Mouse (Mus musculus): ENCODE results near the gene CK137956. TPM values are rescaled to one million over a fixed set of nuclear protein-coding genes. Genes with fewer than 3 reads are reported as not detected.

CK137956 gene
- polyA plus RNA-seq (2014; fragmentation: Nextera tagmentation; extraction: Ambion mirVana) = 1.00 and 1.1 TPM in 2 replicates

DNA sequence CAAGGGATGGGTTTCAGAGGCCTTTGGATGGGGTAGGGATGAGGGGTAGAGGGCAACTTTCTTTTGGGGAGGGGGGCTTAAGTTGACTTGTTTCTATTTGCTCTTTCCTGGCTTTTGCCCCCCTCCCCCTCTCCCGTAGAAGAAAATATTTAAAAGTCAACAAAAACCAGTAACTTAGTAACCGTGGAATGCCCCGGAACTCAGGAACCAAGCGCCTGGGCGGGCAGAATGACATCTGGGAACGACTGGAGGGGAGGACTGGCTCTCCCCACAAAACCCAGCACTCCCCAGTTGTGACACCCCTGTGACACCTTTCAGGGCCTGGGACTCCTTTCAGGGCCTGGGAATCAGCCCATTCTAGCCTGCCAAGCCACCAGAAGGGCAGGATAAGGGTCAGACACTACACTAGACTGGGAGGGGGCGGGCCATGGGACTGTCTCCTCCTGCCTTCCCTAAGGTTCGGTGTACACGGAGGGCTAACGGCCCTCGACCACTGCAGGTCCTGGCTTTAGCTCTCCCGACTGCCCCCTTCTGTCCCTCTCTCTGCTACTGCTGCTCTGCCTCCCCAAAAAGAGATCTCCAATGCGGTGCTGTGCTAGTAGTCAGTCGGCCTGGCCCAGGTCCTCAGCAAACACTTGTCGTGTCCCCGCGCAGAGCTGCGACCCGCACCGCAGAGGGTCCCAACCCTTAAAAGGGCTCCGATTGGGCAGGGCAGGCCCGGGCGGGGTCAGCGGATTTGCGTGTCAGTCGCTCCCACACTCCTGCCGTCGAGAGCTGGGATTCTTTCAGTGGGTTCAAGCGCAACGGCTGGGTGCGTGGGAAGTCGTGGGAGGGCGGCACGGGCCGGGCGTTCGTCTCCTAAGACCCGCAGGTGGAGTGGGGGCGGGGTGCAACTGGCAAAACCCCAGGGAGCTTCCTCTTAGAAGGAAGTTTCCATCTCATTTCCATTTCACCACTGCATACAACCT is at the start of gene CK137956:
Gene CK137956, minus strand, starts transcription at position 51 of the 968 bp plus-strand sequence.
- Histone ChIP-seq H3K4me2 (ENCODE audit: low read length) (peak within 1 kb of the TSS; percentile 41), H3K27me3 (ENCODE audit: control insufficient read depth, insufficient read depth, low read length) (peaks cover 8% of the 10 kb centered on the region; the same call in 1 of the 2 replicates), H3K4me3 (replicated peaks; ENCODE audit: low read depth, low read length) (no peak within 1 kb of the TSS), H3K4me1 (ENCODE audit: control insufficient read depth, insufficient read depth, low read length) (no peaks in the 10 kb centered on the region), H3K9ac (replicated peaks; ENCODE audit: low read length) (no peak within 1 kb of the TSS), H3K27ac (replicated peaks; ENCODE audit: low read depth, low read length) (no peak within 1 kb of the TSS), H3K36me3 (ENCODE audit: control insufficient read depth, insufficient read depth, low read length) (no peaks in the 10 kb centered on the region), H3K9me3 (ENCODE audit: control insufficient read depth, low read length) (no peaks in the 10 kb centered on the region)
- DNase-seq (peak; percentile 59), ATAC-seq (ENCODE audit: low FRiP score, low TSS enrichment) (no peak)
- 6% methylated on average over 39 of the region's 39 CpGs for whole genome bisulfite sequencing

DNA sequence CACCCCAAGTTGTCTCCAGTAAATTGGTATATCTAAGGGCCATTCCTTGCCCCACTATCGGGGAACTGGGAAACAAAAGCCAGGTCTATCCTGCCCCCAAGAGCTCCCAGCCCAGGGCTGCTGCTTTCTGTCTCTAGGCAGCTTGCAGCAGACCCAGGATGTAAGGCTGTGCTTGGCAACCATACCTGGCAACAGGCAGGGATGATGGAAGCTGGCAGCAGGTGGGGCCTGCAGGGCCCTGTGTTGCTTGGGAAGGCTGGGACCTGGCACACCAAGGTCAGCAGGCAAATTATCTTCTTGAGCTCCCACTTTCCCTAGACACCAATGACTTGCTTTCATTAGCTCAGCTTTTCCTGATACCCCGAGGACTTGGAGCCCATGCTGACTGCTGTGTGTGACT is 48.7 kb upstream of the CK137956 start:
- no peak overlapping the region for H3K9ac ChIP-seq (replicated peaks; ENCODE audit: low read length)
- WGBS = 71% methylated on average over 2 of the region's 2 CpGs
- no peaks in the 10 kb centered on the region for H3K9me3 ChIP-seq (ENCODE audit: control insufficient read depth, low read length)
- DNase-seq = peak; percentile 18
- no peak overlapping the region for H3K4me2 ChIP-seq (ENCODE audit: low read length)
- H3K27me3 ChIP-seq (ENCODE audit: control insufficient read depth, insufficient read depth, low read length) = no peaks in the 10 kb centered on the region
- H3K4me3 ChIP-seq (replicated peaks; ENCODE audit: low read depth, low read length) = no peak overlapping the region
- H3K36me3 ChIP-seq (ENCODE audit: control insufficient read depth, insufficient read depth, low read length) = no peaks in the 10 kb centered on the region
- no peak for ATAC-seq (ENCODE audit: low FRiP score, low TSS enrichment)
- no peaks in the 10 kb centered on the region for H3K4me1 ChIP-seq (ENCODE audit: control insufficient read depth, insufficient read depth, low read length)
- no peak overlapping the region for H3K27ac ChIP-seq (replicated peaks; ENCODE audit: low read depth, low read length)

DNA sequence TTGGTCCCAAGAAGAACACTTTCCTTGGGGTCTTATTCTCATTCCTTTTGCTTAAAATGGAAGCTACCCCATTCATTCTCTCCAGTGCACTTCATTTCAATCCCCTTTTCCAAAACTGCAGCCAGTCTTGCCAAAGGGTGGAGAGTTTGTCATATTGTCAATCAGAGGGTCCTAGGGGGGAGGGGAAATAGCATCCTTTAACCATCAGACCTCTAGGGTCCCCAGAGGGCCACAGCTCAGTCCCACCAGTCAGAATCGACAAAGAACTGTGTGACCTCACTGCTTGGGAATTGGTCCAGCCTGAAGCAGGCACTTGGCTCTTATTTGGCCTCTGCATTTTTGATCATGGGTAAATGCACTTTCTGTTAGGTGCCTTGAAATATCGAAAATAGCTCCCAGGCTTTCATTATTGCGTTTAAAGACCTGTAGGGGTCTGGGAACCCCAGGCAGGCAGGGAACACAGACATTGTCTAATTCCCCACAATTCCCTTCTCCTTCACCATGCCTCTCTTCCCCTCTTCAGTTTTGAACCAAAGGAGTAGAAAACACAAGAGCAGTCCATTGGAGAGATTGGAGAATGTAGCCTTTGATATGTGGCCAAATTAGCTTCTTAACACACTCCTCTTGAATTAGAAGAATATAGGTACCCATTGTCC is 34.2 kb upstream of the CK137956 start:
- no peaks in the 10 kb centered on the region for H3K27me3 ChIP-seq (ENCODE audit: control insufficient read depth, insufficient read depth, low read length)
- no peaks in the 10 kb centered on the region for H3K4me1 ChIP-seq (ENCODE audit: control insufficient read depth, insufficient read depth, low read length)
- no peak for ATAC-seq (ENCODE audit: low FRiP score, low TSS enrichment)
- no peak overlapping the region for H3K9ac ChIP-seq (replicated peaks; ENCODE audit: low read length)
- H3K4me3 ChIP-seq (replicated peaks; ENCODE audit: low read depth, low read length) = no peak overlapping the region
- no peaks in the 10 kb centered on the region for H3K9me3 ChIP-seq (ENCODE audit: control insufficient read depth, low read length)
- H3K36me3 ChIP-seq (ENCODE audit: control insufficient read depth, insufficient read depth, low read length) = no peaks in the 10 kb centered on the region
- no peak for DNase-seq
- WGBS = 71% methylated on average over 3 of the region's 3 CpGs
- no peak overlapping the region for H3K27ac ChIP-seq (replicated peaks; ENCODE audit: low read depth, low read length)
- no peak overlapping the region for H3K4me2 ChIP-seq (ENCODE audit: low read length)

DNA sequence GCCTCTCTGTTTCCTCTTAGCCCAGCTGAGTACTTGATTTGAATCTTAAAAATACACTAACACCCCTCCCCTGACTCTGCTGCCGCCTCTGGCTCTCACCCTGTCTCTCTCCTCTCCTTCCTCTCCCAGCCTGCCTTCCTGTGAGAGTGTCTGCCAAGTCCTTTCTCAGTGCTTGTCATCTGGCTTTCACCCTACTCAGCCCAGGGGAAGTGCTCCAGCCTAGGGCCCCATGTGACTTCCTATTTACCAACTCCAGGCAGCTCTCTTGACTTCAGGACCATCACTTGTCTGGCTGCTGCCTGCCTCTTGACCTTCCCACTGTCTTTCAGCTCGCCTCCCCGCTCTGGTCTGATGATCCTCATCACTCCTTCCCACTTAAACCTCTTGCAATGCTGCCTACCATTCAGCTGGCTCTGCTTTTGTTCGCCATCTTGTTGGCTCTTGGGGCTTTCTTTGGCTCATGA is 31.9 kb upstream of the CK137956 start:
- no peak for DNase-seq

DNA sequence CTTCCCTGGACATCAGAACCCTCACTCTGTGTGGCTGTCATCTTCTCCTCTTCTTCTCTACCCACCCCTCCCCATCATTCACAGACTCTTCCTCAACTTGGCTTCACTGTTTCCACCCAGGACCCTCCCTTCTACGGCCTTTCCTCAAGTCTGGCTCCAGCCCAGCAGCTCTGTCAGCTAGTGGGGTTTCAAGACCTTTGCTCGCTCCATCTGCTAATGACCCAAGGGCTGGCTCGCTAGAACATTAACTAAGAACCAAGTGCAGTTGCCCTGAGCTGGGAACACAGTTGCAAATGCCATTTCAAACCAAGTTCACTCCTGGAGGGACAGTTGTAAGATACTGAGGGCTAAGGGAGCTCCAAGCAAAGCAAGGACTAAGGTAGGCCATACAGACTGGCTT is 28.5 kb upstream of the CK137956 start:
- DNase-seq (no peak), ATAC-seq (ENCODE audit: low FRiP score, low TSS enrichment) (no peak)
- Histone ChIP-seq H3K4me2 (ENCODE audit: low read length) (no peak overlapping the region), H3K4me1 (ENCODE audit: control insufficient read depth, insufficient read depth, low read length) (no peaks in the 10 kb centered on the region), H3K9ac (replicated peaks; ENCODE audit: low read length) (no peak overlapping the region), H3K36me3 (ENCODE audit: control insufficient read depth, insufficient read depth, low read length) (no peaks in the 10 kb centered on the region), H3K4me3 (replicated peaks; ENCODE audit: low read depth, low read length) (no peak overlapping the region), H3K27me3 (ENCODE audit: control insufficient read depth, insufficient read depth, low read length) (no peaks in the 10 kb centered on the region), H3K27ac (replicated peaks; ENCODE audit: low read depth, low read length) (no peak overlapping the region), H3K9me3 (ENCODE audit: control insufficient read depth, low read length) (no peaks in the 10 kb centered on the region)
- WGBS = 86% methylated on average over 3 of the region's 3 CpGs

More for the DNA sequence above, 31.9 kb upstream of the CK137956 start:
- ATAC-seq (ENCODE audit: low FRiP score, low TSS enrichment) = no peak
- no peak overlapping the region for H3K27ac ChIP-seq (replicated peaks; ENCODE audit: low read depth, low read length)
- no peak overlapping the region for H3K4me3 ChIP-seq (replicated peaks; ENCODE audit: low read depth, low read length)
- no peaks in the 10 kb centered on the region for H3K36me3 ChIP-seq (ENCODE audit: control insufficient read depth, insufficient read depth, low read length)
- no peaks in the 10 kb centered on the region for H3K27me3 ChIP-seq (ENCODE audit: control insufficient read depth, insufficient read depth, low read length)
- H3K4me2 ChIP-seq (ENCODE audit: low read length) = no peak overlapping the region
- H3K9ac ChIP-seq (replicated peaks; ENCODE audit: low read length) = no peak overlapping the region
- 72% methylated on average over 4 of the region's 4 CpGs for WGBS
- H3K4me1 ChIP-seq (ENCODE audit: control insufficient read depth, insufficient read depth, low read length) = no peaks in the 10 kb centered on the region
- H3K9me3 ChIP-seq (ENCODE audit: control insufficient read depth, low read length) = no peaks in the 10 kb centered on the region

DNA sequence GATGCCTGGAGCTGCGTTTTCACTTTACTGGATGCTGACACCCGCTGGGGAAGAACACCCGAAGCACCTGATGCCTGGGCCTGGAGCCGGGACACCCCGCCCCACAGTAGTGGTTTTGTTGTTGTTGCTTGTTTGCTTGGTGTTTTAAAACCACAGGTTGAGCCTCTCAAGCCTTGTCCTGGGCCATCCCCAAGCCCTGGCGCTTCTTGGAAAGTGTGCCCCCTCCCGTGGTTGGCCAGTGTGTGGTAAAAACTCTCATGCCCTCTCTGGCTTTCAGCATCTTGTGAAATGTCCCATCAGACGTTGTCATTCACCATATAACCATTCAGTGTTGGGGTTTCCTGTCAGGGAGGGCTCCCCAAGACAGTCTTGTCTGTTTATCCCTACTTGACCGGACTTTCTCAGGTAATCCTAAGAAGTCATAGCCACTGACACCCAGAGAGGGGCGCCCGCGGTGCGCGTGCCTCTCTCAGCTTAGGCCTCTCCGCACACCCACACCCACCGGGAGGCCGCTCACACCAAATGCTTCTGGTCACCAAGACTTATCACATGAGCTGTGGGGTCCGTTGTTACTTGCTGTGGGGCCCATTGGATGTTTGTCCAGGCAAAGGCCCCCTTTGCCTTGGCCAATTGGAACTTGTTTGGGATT is 18.7 kb upstream of the CK137956 start:
- WGBS = 8% methylated on average over 18 of the region's 18 CpGs
- ATAC-seq (ENCODE audit: low FRiP score, low TSS enrichment) = 0 out of 2 replicates have a peak, but pooled peaks have one; percentile 24
- Histone ChIP-seq H3K27ac (replicated peaks; ENCODE audit: low read depth, low read length) (no peak overlapping the region), H3K27me3 (ENCODE audit: control insufficient read depth, insufficient read depth, low read length) (no peaks in the 10 kb centered on the region; the same call in 1 of the 2 replicates), H3K36me3 (ENCODE audit: control insufficient read depth, insufficient read depth, low read length) (no peaks in the 10 kb centered on the region), H3K4me3 (replicated peaks; ENCODE audit: low read depth, low read length) (peak overlapping the region; percentile 67), H3K9me3 (ENCODE audit: control insufficient read depth, low read length) (no peaks in the 10 kb centered on the region), H3K9ac (replicated peaks; ENCODE audit: low read length) (peak overlapping the region; percentile 87; the same call in 1 of the 2 replicates), H3K4me1 (ENCODE audit: control insufficient read depth, insufficient read depth, low read length) (peaks cover 33% of the 10 kb centered on the region), H3K4me2 (ENCODE audit: low read length) (peak overlapping the region; percentile 75)
- DNase-seq = peak; percentile 85

DNA sequence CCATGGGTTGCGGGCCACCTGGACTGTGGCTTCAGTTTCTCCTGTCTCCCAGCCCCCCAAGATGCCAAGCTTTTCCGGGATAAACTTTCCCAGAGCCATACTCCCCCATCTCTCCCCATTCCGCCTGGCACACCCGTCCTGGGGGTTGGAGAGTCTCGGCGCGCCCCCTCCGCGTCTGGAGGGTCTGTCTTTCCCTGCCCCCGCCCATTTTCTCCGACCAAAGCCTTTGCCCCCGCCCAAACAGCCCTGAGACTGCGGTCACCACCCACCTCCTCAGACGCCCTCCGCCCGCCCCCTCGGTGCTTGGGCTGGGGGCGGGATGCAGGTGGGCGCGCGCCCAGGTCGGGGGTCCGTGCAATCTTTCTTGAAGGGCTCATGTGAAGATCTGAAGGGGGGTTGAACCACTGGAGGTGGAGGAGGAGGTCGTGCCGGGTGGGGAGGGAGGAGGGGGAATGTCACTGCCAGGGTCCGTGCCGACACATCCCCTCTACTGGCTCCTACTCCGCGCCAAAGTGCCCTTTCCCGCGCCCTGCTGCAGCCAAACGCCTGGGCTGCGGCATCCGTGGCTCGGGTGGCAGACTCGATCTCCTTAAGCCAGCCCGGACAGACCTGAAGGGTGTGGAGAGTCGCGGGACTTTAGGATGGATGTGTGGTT is 17.9 kb upstream of the CK137956 start:
- H3K27me3 ChIP-seq (ENCODE audit: control insufficient read depth, insufficient read depth, low read length) = no peaks in the 10 kb centered on the region; the same call in 1 of the 2 replicates
- peak; percentile 47 for DNase-seq
- H3K4me1 ChIP-seq (ENCODE audit: control insufficient read depth, insufficient read depth, low read length) = peaks cover 33% of the 10 kb centered on the region
- peak overlapping the region; percentile 67 for H3K4me3 ChIP-seq (replicated peaks; ENCODE audit: low read depth, low read length)
- H3K27ac ChIP-seq (replicated peaks; ENCODE audit: low read depth, low read length) = peak overlapping the region; percentile 88
- no peaks in the 10 kb centered on the region for H3K9me3 ChIP-seq (ENCODE audit: control insufficient read depth, low read length)
- H3K4me2 ChIP-seq (ENCODE audit: low read length) = peak overlapping the region; percentile 75
- under 1% methylated on average over 39 of the region's 39 CpGs for WGBS
- H3K9ac ChIP-seq (replicated peaks; ENCODE audit: low read length) = peak overlapping the region; percentile 87
- ATAC-seq (ENCODE audit: low FRiP score, low TSS enrichment) = no peak
- no peaks in the 10 kb centered on the region for H3K36me3 ChIP-seq (ENCODE audit: control insufficient read depth, insufficient read depth, low read length)
